Mouse (Mus musculus) liver, embryonic 12.5 days (tissue): ENCODE data around the gene Slc6a9. TPM values are rescaled to one million over a fixed set of nuclear protein-coding genes. Genes with fewer than 3 reads are reported as not detected.

Experiments
- ATAC-seq: fragments of 200-750 bp; cut with Nextera tagmentation; 2 replicates; pipeline ENCODE4 v1.8.0; 2017; ENCODE audit warnings: moderate number of reproducible peaks, mild to moderate bottlenecking, moderate library complexity
- H3K27ac ChIP-seq: fragments of 300-500 bp; sonication (generic); 2 replicates; pipeline ENCODE4 v1.5.1; 2016; ENCODE audit warnings: mild to moderate bottlenecking
- H3K27me3 ChIP-seq: fragments of 300-500 bp; sonication (generic); replicated peaks from 2 replicates; pipeline ENCODE4 v1.6.1; 2016; ENCODE audit warnings: mild to moderate bottlenecking, moderate library complexity
- H3K36me3 ChIP-seq: fragments of 300-500 bp; sonication (generic); 2 replicates; pipeline ENCODE4 v1.6.1; 2016; ENCODE audit warnings: mild to moderate bottlenecking, moderate library complexity
- H3K4me1 ChIP-seq: fragments of 300-500 bp; sonication (generic); 2 replicates; pipeline ENCODE4 v1.6.1; 2016
- H3K4me2 ChIP-seq: fragments of 300-500 bp; sonication (generic); 2 replicates; pipeline ENCODE4 v1.6.1; 2016; ENCODE audit warnings: mild to moderate bottlenecking, moderate library complexity
- H3K4me3 ChIP-seq: fragments of 300-500 bp; sonication (generic); 2 replicates; pipeline ENCODE4 v1.5.1; 2016; ENCODE audit warnings: mild to moderate bottlenecking, moderate library complexity
- H3K9ac ChIP-seq: fragments of 300-500 bp; sonication (generic); 2 replicates; pipeline ENCODE4 v1.6.1; 2016; ENCODE audit warnings: mild to moderate bottlenecking, moderate library complexity
- H3K9me3 ChIP-seq: fragments of 300-500 bp; sonication (generic); replicated peaks from 2 replicates; pipeline ENCODE4 v1.6.1; 2016; ENCODE audit warnings: mild to moderate bottlenecking, moderate library complexity
- WGBS: fragments of 180-500 bp; shearing (Covaris S2); methylation state at CpG from one replicate; pipeline ENCODE4 v1.1.7; 2016; ENCODE audit not compliant: insufficient replicate concordance; 5-methylcytosine and 5-hydroxymethylcytosine counted together
- polyA plus RNA-seq: library from polyadenylated mRNA; unstranded; fragments of >200 nt; fragmentation: Nextera tagmentation; extraction: Ambion mirVana; gene quantifications from 2 replicates; pipeline ENCODE4 v1.2.1, GENCODE M21; 2016

Gene Slc6a9
- polyA plus RNA-seq, 1 experiment from 2014 or later = 52.8 TPM

- Histone ChIP-seq H3K4me2 (no peak overlapping the region), H3K27me3 (peaks cover 27% of the 10 kb centered on the region), H3K27ac (no peak overlapping the region), H3K4me3 (no peak overlapping the region), H3K4me1 (peaks cover 18% of the 10 kb centered on the region), H3K9me3 (no peaks in the 10 kb centered on the region), H3K36me3 (peaks cover 15% of the 10 kb centered on the region), H3K9ac (no peak overlapping the region)
- WGBS = 58% methylated on average over 5 of the region's 5 CpGs
- ATAC-seq = no peak
These were observed 44.4 kb downstream of the Slc6a9 start for GRCm38 (mm10) chr4:117878703-117879102.

- H3K27me3 ChIP-seq = peaks cover 33% of the 10 kb centered on the region
- ATAC-seq = 0 out of 2 replicates have a peak, but pooled peaks have one; percentile 2
- WGBS = 3% methylated on average over 62 of the region's 103 CpGs
- no peaks in the 10 kb centered on the region for H3K9me3 ChIP-seq
- H3K4me3 ChIP-seq = peak within 1 kb of the TSS; percentile 67
- H3K4me2 ChIP-seq = peak within 1 kb of the TSS; percentile 94
- peak within 1 kb of the TSS; percentile 80 for H3K9ac ChIP-seq
- peaks cover 49% of the 10 kb centered on the region for H3K4me1 ChIP-seq
- H3K36me3 ChIP-seq = peaks cover 26% of the 10 kb centered on the region
- no peak within 1 kb of the TSS for H3K27ac ChIP-seq
These were observed 48.7 kb downstream of the Slc6a9 start, which contains the start of gene B4galt2 for GRCm38 (mm10) chr4:117882701-117883691. Gene B4galt2, minus strand, starts transcription at chr4:117883487.

GRCm38 (mm10) chr4:117884146-117884545 is 49.8 kb downstream of the Slc6a9 start:
- no peak overlapping the region for H3K9ac ChIP-seq
- peak overlapping the region; percentile 67 for H3K4me3 ChIP-seq
- H3K36me3 ChIP-seq = peaks cover 33% of the 10 kb centered on the region
- peaks cover 46% of the 10 kb centered on the region for H3K4me1 ChIP-seq
- no peak for ATAC-seq
- no peaks in the 10 kb centered on the region for H3K9me3 ChIP-seq
- peaks cover 33% of the 10 kb centered on the region for H3K27me3 ChIP-seq
- WGBS = 84% methylated on average over 1 of the region's 1 CpGs
- peak overlapping the region; percentile 94 for H3K4me2 ChIP-seq
- no peak overlapping the region for H3K27ac ChIP-seq

- Histone ChIP-seq H3K36me3 (peaks cover 43% of the 10 kb centered on the region), H3K4me3 (no peak overlapping the region), H3K9me3 (no peaks in the 10 kb centered on the region), H3K4me2 (no peak overlapping the region), H3K9ac (no peak overlapping the region), H3K27ac (no peak overlapping the region), H3K4me1 (peaks cover 50% of the 10 kb centered on the region), H3K27me3 (peaks cover 33% of the 10 kb centered on the region)
- no peak for ATAC-seq
- WGBS = 92% methylated on average over 10 of the region's 10 CpGs
These were observed 50.8 kb downstream of the Slc6a9 start for GRCm38 (mm10) chr4:117885093-117885492.

- Histone ChIP-seq H3K9me3 (no peaks in the 10 kb centered on the region), H3K9ac (peak overlapping the region; percentile 97), H3K36me3 (peaks cover 49% of the 10 kb centered on the region), H3K27ac (peak overlapping the region; percentile 91), H3K27me3 (peaks cover 29% of the 10 kb centered on the region), H3K4me2 (peak overlapping the region; percentile 94), H3K4me3 (peak overlapping the region; percentile 99), H3K4me1 (peaks cover 59% of the 10 kb centered on the region)
- WGBS = 69% methylated on average over 9 of the region's 9 CpGs
- ATAC-seq = no peak
These were observed 51.7 kb downstream of the Slc6a9 start for GRCm38 (mm10) chr4:117885994-117886393.

GRCm38 (mm10) chr4:117886644-117887043 is 52.3 kb downstream of the Slc6a9 start:
- WGBS = under 1% methylated on average over 24 of the region's 24 CpGs
- H3K9me3 ChIP-seq = no peaks in the 10 kb centered on the region
- ATAC-seq = peak; percentile 36
- peak overlapping the region; percentile 94 for H3K4me2 ChIP-seq
- peak overlapping the region; percentile 97 for H3K9ac ChIP-seq
- H3K4me1 ChIP-seq = peaks cover 63% of the 10 kb centered on the region
- H3K27me3 ChIP-seq = peaks cover 22% of the 10 kb centered on the region
- peaks cover 49% of the 10 kb centered on the region for H3K36me3 ChIP-seq
- H3K4me3 ChIP-seq = peak overlapping the region; percentile 99
- peak overlapping the region; percentile 91 for H3K27ac ChIP-seq

GRCm38 (mm10) chr4:117887133-117887532 is 52.8 kb downstream of the Slc6a9 start, which contains the start of gene Atp6v0b:
Gene Atp6v0b, minus strand, starts transcription at chr4:117887333.
- Histone ChIP-seq H3K4me1 (peaks cover 65% of the 10 kb centered on the region), H3K4me3 (peak within 1 kb of the TSS; percentile 99), H3K36me3 (peaks cover 49% of the 10 kb centered on the region), H3K4me2 (peak within 1 kb of the TSS; percentile 94), H3K9me3 (no peaks in the 10 kb centered on the region), H3K9ac (peak within 1 kb of the TSS; percentile 97), H3K27me3 (peaks cover 17% of the 10 kb centered on the region), H3K27ac (peak within 1 kb of the TSS; percentile 91)
- WGBS = under 1% methylated on average over 37 of the region's 37 CpGs
- peak; percentile 87 for ATAC-seq

- Histone ChIP-seq H3K36me3 (peaks cover 49% of the 10 kb centered on the region), H3K4me3 (peak overlapping the region; percentile 99), H3K4me1 (peaks cover 62% of the 10 kb centered on the region), H3K27ac (no peak overlapping the region), H3K9ac (peak overlapping the region; percentile 64), H3K27me3 (peaks cover 9% of the 10 kb centered on the region), H3K9me3 (no peaks in the 10 kb centered on the region), H3K4me2 (peak overlapping the region; percentile 94)
- 61% methylated on average over 2 of the region's 2 CpGs for WGBS
- no peak for ATAC-seq
These were observed 53.6 kb downstream of the Slc6a9 start for GRCm38 (mm10) chr4:117887920-117888319.

GRCm38 (mm10) chr4:117889471-117889870 is 55.2 kb downstream of the Slc6a9 start:
- Histone ChIP-seq H3K4me1 (peaks cover 47% of the 10 kb centered on the region), H3K4me2 (no peak overlapping the region), H3K36me3 (peaks cover 49% of the 10 kb centered on the region), H3K27me3 (no peaks in the 10 kb centered on the region), H3K4me3 (no peak overlapping the region), H3K9me3 (no peaks in the 10 kb centered on the region), H3K9ac (no peak overlapping the region), H3K27ac (no peak overlapping the region)
- WGBS = 81% methylated on average over 15 of the region's 15 CpGs
- ATAC-seq = no peak

GRCm38 (mm10) chr4:117890031-117890430 is 55.7 kb downstream of the Slc6a9 start:
- Histone ChIP-seq H3K27ac (no peak overlapping the region), H3K36me3 (peaks cover 49% of the 10 kb centered on the region), H3K4me1 (peaks cover 45% of the 10 kb centered on the region), H3K4me3 (no peak overlapping the region), H3K4me2 (no peak overlapping the region), H3K27me3 (no peaks in the 10 kb centered on the region), H3K9me3 (no peaks in the 10 kb centered on the region), H3K9ac (no peak overlapping the region)
- WGBS = 89% methylated on average over 14 of the region's 14 CpGs
- ATAC-seq = no peak

GRCm38 (mm10) chr4:117890750-117891149 is 56.4 kb downstream of the Slc6a9 start:
- H3K9ac ChIP-seq = peak overlapping the region; percentile 68
- peaks cover 37% of the 10 kb centered on the region for H3K4me1 ChIP-seq
- no peak overlapping the region for H3K27ac ChIP-seq
- no peak for ATAC-seq
- no peaks in the 10 kb centered on the region for H3K27me3 ChIP-seq
- no peaks in the 10 kb centered on the region for H3K9me3 ChIP-seq
- H3K4me3 ChIP-seq = peak overlapping the region; percentile 84
- H3K4me2 ChIP-seq = peak overlapping the region; percentile 74
- 76% methylated on average over 8 of the region's 8 CpGs for WGBS
- H3K36me3 ChIP-seq = peaks cover 49% of the 10 kb centered on the region

GRCm38 (mm10) chr4:117891738-117892161 is 57.4 kb downstream of the Slc6a9 start, which contains the start of gene Dph2:
Gene Dph2, minus strand, starts transcription at chr4:117892032.
- no peak within 1 kb of the TSS for H3K27ac ChIP-seq
- H3K4me1 ChIP-seq = peaks cover 30% of the 10 kb centered on the region

More at GRCm38 (mm10) chr4:117891738-117892161, 57.4 kb downstream of the Slc6a9 start, which contains the start of gene Dph2:
- H3K36me3 ChIP-seq = peaks cover 55% of the 10 kb centered on the region
- peak; percentile 80 for ATAC-seq
- H3K4me2 ChIP-seq = peak within 1 kb of the TSS; percentile 74
- H3K9ac ChIP-seq = peak within 1 kb of the TSS; percentile 68
- under 1% methylated on average over 21 of the region's 21 CpGs for WGBS
- no peaks in the 10 kb centered on the region for H3K9me3 ChIP-seq
- peak within 1 kb of the TSS; percentile 84 for H3K4me3 ChIP-seq
- no peaks in the 10 kb centered on the region for H3K27me3 ChIP-seq
